Mouse (Mus musculus): ENCODE data around the gene Add3. TPM values are rescaled to one million over a fixed set of nuclear protein-coding genes. Genes with fewer than 3 reads are reported as not detected.

Add3 gene
- total RNA-seq, 2 experiments from 2014 or later, result 81.7 to 87.2 TPM

DNA sequence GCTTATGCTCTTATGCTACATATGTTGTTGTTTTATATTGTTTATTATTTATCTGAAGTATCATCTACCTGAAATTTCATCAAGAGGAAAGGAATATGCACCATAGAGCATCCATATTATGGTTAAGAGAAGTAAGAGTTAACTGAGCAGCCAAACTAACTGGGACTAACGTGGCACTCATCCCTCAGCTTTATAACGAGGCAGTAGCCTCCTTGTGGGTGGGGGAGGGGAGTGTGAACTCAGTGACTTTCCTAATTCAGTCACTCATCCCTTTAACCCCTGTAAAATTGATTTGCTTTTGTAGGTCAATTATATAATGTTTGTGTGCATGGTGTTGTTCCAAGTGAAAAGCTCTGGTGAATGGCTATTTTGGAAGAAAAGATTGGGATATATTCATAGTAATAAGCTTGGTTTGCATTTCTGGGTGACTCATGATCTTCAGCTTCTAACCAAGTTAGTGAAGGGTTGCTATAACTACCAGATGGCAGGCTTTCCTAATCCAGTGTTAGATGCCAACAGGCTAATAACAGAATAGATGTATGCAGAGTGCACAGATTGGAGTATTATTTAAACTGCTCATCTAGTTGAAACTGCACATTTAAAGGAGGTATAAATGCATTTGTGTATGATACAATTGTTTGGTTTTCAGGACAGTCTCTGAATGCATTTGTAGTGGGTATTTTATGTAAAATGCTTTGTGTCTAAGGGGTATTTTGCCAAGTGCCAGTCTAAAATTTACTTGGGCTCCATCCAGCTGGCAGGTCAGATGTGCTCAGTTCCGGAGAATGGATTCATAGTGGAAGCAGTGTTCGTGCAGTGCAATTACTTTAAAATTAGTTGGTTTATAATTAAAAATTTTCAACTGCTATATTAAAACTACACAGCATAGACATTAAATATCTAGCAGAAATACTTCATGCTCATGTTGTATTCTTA is 25.3 kb downstream of the Add3 start:
- DNase-seq (ENCODE audit: low spot score in 2 of 2), result no peak

DNA sequence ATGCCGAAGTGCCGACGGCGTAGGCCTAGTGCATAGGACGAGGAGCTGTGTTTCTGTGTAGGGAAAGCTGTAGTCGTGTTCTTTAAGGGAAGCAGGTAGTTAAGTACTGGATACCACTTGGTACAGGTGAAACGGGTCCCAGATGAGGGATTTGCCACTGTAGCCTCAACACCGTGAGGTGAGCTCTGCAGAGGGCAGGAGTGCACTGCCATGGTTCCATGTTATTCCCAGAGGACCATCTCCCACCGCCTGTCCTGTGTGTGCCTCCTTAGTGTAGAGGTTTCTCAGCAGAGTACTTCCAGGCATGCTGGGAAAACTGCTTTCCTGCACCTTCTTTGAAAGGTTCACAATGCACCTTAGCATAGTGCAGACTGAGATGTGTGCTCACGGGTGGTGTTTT is 26.1 kb downstream of the Add3 start:
- DNase-seq (ENCODE audit: low spot score in 2 of 2), result no peak

- no peak for DNase-seq (ENCODE audit: low spot score in 2 of 2)
Measured at GRCm38 (mm10) chr19:53168576-53168975, 28.3 kb downstream of the Add3 start.

- DNase-seq (ENCODE audit: low spot score in 2 of 2), result no peak
Measured at GRCm38 (mm10) chr19:53170651-53171050, 30.4 kb downstream of the Add3 start.

- no peak for DNase-seq (ENCODE audit: low spot score in 2 of 2)
Measured at GRCm38 (mm10) chr19:53174034-53174433, 33.8 kb downstream of the Add3 start.

DNA sequence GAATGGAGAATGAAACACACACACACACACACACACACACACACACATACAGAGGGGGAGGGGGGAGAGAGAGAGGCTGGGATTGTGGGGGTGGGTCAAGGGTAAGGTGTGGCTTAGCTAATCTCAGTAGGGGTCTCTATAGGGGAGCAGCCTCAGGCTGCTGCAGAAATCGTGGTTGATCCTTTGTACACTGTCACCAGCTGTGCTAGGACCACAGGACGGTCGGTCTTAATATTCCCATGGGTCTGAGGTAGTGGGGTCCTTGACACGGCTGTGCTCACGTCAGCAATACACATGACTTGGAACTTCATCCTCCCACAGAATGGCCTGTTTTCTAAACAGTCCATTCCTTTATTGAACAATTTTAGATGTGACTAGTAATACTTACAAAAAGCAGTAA is 35.3 kb downstream of the Add3 start:
- no peak for DNase-seq (ENCODE audit: low spot score in 2 of 2)

DNA sequence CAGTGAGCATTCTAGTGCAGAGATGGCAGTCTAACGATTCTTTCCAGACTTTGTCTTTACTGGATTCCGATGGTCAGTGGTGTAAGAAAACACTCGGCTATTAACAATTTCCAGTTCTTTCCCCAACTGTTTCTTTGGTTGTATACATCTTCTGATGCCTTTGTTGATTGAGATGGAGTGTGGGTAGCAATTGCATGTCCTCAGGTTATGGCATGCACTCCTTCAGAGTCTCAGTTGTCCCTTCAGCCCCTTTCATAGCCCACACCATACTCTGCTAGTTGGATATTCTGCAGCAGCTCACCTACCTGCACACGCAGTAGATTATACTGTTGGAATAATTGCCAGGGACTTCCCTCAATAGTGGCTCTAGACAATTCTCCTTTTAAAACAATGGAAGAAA is 36.3 kb downstream of the Add3 start:
- no peak for DNase-seq (ENCODE audit: low spot score in 2 of 2)

DNA sequence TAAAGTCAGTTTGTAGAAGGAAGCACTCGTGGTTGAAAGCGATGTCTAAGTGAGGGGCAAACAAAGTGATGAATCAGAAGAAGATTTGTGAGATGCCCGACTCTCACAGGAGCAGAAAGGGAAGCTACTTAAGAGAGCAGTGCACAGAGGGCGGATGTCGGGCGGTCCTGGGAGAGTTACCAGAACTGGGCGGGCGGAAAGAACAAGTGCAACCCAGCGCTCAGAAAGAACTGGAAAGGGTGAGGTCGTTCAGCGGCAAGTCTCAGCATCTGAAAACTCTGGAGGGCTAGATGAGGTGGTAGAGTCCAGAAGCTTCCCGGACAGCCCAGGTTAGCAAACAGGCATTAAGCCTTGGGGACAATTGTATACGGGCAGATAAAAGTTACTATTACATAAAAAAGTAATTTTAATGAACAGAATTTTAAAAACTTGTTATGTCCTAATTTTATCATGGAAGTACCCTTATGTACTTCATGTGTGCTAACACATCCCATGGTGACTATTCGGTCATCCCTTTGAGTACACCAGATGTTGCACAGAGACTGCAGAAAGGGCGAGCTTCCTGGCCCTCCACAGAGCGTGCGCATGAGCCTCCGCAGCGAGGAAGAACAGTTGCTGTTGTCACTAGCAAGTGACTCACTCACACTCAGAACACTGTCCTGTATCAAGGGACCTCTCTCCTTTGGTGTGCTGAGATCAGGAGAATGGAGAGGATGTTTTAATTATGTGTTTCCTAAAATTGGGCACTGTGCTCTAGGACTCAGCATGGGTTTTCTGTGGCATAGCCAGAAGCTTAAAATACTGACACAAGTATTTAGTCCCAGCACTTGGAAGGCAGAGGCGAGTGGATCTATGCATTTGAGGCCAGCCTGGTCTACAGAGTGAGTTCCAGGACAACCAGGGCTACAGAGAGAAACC is 38.6 kb downstream of the Add3 start:
- no peak for DNase-seq (ENCODE audit: low spot score in 2 of 2)

DNA sequence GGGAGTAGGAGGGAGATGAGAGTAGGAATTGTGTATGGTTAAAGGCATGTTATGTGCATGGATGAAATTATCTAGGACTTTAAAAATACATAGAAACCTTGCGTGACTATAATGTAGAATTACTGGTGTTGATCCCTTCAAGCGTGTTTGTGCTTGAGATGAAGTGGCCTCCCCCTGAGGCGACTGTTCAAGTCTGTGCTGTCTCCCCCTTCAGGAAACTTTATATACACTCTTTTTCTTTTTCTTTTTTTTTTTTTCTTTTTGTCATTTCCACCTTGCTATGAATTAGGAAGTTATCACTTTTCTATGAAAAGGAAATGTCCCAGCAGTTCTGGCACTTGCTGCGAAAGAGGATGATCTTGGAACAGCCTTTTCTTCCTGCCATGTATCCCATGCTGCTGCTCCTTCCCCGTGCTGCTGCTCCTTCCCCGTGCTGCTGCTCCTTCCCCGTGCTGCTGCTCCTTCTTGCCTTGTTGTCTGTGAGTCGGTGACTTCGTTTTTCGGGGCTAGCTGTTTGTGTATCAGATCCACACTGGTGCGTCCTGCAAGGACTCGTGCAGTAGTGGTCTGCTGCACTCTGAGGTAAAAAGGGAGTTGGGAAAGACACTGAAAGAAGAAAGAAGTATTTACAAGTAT is 40.0 kb downstream of the Add3 start:
- no peak for DNase-seq (ENCODE audit: low spot score in 2 of 2)

DNA sequence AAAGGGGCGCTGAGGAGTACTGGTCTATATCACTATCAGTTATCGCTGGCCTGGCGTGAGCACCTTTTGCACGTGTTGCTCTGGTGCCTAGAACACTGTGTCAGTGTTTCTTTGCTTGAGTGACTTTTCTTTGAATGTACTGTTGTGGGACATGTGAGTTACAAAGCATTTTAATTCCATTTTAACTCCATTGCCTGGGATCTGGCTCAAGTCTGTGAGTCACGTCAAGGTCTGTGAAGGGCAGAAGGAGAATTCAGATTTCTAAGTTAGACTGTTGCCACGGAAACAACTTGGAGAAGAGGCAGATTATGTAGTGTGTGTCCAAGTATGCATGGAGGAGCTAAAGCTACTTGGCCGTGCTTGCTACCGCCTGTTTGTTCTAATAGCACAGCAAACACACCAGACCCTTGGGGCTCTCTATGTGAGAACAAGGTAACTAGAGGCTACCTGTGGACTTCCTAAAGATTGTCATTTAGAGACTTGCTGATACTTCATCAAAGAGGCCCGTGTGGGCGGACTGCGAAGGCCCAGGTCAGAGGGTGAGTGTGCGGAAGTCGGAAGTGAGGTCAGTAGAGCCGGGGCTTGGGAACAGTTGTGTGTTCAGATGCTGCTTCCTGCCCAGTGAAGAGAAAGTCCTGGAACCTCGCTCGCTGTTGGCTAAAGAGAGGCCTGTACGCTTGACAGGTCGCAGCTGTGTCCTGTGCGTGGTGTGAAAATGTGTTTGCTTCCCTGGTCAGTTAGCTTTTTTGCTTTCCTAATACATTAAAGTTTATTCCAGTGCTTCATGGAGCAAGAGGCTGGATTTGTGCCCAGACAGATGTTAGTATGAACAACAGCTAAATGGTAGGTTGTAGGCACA is 41.0 kb downstream of the Add3 start:
- no peak for DNase-seq (ENCODE audit: low spot score in 2 of 2)

DNA sequence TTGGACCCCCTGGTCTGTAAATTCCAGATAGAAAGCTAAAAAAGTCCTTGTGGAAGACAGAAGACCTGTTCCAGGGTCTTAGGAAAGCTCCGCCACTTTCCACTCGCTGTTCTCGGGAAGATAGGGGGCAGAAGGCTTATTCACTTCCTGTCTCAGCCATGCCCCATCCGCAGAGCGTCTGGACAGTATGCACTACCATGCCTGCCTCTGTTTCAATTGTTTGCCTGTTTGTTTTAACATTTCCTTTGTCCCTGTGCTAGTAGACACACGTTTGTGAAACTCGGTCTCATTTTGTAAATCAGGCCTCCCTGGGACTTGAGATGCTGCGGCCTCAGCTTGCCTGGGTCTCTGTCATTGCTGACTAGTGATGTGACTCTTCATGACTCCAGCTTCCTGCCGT is 43.4 kb downstream of the Add3 start:
- DNase-seq (ENCODE audit: low spot score in 2 of 2), result no peak

DNA sequence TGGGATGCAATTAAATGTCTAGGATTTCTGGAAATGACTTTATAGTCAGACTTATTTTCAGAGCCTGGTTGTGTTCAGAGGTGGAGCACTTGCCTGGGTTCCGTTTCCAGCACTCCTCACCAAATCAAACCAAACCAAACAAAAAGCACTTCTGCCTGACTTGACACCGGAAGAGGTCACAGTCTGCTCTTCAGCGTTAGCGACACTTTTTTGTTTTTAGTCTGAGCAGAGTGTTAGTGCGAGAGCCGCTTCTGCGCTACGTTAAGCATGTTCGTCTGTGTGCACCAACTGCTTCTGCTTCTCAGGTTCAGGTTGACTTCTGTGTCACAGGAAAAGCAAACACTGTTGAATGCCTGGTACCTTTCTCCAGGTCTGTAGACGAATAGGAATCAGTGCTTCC is 44.0 kb downstream of the Add3 start:
- DNase-seq (ENCODE audit: low spot score in 2 of 2), result no peak

GRCm38 (mm10) chr19:53184911-53185310 is 44.7 kb downstream of the Add3 start:
- DNase-seq (ENCODE audit: low spot score in 2 of 2), result no peak

GRCm38 (mm10) chr19:53185486-53186134 is 45.4 kb downstream of the Add3 start:
- DNase-seq (ENCODE audit: low spot score in 2 of 2), result no peak

DNA sequence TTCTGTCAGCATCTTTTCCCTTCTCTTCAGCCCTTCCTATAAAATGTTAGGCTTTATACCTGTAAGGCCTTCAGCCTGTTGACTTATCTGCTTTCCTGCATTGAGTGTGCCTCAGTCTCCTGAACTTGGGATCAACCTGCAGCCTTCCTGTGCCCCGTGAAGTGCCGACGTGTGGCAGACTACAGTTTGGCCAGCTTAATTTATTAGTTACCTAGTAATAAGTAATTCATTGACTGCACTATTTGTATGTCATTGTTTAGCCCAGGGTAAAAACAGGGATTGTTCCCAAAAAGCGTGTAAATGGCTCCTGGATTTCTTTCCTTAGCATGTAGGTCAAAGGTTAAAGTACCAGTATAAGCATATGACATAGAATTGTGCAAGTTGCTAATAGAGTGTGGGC is 46.2 kb downstream of the Add3 start:
- DNase-seq (ENCODE audit: low spot score in 2 of 2), result no peak

GRCm38 (mm10) chr19:53187533-53187932 is 47.3 kb downstream of the Add3 start:
- DNase-seq (ENCODE audit: low spot score in 2 of 2), result no peak

DNA sequence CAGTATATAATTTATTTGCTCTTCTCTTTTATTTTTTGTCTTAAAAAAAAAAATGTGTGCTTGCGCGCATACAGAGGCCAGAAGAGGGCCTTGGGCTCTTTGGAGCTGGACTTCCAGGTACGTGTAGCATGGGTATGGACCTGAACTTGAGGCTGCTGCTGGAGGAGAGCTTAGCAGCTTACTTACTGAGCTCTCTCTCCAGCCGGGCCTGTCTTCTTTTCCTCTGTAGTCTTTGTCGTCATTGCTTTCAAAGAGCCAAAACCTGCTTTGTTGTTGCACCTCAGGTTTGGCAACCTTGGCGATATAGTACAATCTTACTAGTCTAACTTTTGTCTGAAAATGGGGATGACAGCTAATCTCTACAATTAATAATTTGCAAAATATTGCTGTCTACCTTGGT is 47.9 kb downstream of the Add3 start:
- DNase-seq (ENCODE audit: low spot score in 2 of 2), result no peak

DNA sequence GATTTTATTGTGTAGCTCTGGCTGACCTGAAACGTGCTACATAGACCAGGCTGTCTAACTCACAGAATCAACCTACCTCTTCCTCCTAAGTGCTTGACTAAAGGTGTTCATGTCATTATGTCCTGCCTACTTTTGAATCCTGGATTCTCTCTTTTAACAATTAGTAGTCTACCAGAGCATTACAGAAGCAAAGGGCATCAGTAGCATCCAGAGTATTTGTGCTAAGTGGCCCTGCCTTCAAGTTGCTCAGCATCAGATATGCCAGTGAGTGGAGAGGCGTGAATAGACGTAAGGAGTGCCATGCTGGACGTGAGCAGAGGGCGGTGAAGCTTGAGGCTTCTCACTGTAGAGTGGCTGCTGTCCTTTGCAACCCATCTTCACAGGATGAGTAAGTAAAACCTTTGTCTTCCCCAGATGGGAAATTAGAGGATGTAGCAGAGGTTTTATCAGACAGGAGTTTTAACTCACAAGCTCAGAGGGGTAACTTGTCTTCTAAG is 48.5 kb downstream of the Add3 start:
- no peak for DNase-seq (ENCODE audit: low spot score in 2 of 2)

GRCm38 (mm10) chr19:53189736-53190135 is 49.5 kb downstream of the Add3 start:
- DNase-seq (ENCODE audit: low spot score in 2 of 2), result no peak

DNA sequence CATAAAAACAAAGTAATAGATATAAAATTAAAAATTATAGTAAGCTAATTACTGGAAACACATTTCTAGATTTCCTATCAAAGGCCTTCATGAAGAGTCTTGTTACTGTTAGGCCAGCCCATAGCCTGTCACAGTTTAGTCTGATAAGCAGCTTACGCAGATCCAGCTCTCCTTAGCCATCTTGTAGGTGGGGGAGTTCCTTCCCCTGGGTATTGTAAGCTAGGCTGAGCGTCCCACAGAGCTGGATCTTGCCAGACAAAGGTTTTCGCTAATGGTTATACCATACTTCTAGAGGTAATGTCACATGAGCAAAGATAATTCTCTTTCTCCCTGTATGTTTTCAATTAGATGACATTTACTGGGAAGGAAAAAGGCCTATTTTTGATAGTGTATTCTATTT is 50.0 kb downstream of the Add3 start:
- DNase-seq (ENCODE audit: low spot score in 2 of 2), result no peak
